Mouse (Mus musculus): ENCODE data around the gene Nutm1. TPM values are rescaled to one million over a fixed set of nuclear protein-coding genes. Genes with fewer than 3 reads are reported as not detected.

Gene Nutm1
- not detected in 2 replicates for polyA plus RNA-seq (2012; rRNA removed)

DNA sequence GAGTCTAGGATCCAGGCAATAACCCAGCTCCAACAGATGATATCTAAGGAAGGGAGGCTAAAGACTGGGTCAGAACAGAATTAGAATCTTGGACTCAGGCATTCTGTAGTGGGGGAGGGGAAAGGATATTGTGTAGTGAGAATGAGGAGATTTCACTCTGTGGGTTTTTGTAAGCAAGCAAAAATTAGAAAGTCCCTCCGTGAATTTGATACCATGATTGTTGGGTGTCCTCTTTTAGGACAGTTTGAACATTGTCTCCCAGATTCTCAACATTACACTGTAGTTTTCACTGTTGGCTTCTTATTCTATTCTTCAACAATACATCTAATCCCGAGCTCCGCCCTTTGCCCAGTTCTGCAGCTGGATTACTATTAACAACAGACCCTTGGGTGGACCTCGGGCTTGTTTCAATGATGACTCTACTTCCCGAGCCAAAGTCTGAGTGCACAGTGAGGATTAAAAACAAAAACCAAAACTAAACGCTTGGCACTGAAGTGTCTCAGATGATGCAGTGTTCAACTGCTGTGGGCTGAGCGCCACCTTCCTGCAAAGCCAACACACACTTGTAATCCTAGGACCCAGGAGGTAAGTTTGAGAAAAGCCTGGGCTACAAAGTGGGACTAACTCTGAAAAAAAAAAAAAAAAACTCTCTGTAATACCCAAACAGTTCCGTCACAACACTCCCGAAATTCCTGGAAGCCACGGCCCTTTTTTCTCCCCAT, at the start of gene Nutm1:
Gene Nutm1 (minus strand): TSS at position 51 of the 722 bp plus-strand sequence.

DNA sequence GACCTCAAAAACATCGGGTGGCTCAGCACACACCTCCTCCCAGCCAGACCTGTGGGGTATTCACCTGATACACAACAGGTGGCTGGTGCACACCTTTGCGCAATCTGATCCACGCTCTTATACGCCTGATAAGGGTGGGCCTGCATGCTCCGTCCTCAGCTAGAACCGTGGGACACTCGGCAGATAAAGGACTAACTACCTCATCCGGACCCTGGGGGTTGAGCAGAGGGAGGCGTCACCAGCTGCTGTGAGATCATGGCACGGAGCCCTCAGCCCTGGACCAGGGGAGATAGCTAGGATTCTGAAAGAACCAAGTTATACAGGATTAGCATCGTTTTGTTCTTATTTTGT, 7.1 kb upstream of the Nutm1 start, which contains the start of gene Gm21985:
Gene Gm21985 (plus strand): TSS at position 73 of the 351 bp plus-strand sequence.

DNA sequence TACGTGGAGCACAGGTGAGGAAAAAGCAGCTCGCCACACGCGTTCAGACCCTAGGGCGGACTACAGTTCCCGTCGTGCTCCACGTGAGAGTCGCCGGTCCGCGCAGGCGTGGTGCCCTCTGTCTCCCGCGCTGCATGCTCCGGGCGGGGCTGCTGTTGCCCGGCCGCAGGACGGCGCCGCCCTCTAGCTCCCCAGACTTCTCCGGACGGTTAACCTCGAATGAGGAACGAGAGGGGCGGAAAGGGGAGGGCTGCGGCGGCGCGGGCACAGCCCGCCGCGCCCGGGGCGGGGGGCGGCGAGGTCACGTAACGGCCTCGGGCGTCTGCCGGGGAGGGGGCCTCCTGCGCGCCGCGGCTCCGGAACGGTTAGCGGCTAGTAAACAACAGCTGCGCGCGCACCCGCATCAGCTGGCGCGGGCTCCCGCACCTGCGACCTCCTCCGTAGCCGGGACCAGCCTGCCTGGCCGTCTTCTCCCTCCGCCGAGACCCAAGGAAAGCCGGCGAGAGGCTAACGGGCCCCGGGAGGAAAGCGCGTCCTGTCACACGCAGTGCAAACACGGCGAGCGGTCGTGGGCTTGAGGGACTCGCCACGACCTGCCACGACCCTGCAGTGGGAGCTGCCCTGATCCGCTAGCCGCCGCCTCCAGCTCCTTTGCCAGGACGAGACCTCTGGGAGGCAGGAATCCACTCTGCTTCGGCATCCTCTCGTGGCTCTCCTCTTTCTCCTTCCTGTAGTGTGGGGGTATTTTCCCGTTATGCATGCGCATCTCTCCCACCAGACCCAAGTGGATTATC, 6.6 kb upstream of the Nutm1 start, which contains the start of gene Slc12a6:
Gene Slc12a6 (plus strand): TSS at position 378 of the 794 bp plus-strand sequence.

DNA sequence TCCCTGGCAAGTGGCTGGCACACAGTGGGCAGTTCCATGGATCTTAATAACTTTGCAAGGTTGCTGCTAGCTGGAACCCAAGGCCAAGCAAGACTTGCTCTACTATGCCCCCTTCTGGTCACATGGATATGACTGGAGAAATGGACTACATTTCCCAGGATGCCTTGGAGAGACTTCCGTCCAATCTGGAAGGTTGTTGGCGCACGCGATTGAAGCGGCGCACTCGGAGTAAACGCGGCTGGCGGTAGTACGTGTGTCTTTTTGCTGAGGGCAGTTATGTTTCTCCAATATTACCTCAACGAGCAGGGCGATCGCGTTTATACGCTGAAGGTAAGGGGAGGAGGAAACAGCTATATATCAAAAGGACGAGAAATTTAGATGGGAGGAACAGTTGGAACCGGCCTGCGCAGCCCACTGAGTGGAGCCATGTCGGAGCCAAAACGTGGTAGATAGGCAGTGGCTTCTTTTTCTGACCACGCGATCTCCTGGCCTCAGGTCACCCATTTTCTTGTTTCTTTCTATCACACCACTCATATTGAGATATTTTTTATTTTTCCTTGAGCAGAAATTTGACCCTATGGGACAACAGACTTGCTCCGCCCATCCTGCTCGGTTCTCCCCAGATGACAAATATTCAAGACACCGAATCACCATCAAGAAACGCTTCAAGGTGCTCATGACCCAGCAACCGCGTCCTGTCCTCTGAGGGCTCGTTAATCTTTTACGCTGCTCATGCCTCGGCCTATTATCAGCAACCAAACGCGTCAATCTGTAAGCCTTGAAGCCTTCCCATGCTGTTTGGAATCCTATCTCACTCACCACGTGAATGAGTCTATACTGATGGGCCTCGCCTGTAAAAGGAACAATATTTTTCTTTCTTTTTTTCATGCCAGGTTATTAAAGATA, 2.9 kb upstream of the Nutm1 start, which contains the start of gene Nop10:
Gene Nop10 (plus strand): TSS at position 179 of the 906 bp plus-strand sequence.

DNA sequence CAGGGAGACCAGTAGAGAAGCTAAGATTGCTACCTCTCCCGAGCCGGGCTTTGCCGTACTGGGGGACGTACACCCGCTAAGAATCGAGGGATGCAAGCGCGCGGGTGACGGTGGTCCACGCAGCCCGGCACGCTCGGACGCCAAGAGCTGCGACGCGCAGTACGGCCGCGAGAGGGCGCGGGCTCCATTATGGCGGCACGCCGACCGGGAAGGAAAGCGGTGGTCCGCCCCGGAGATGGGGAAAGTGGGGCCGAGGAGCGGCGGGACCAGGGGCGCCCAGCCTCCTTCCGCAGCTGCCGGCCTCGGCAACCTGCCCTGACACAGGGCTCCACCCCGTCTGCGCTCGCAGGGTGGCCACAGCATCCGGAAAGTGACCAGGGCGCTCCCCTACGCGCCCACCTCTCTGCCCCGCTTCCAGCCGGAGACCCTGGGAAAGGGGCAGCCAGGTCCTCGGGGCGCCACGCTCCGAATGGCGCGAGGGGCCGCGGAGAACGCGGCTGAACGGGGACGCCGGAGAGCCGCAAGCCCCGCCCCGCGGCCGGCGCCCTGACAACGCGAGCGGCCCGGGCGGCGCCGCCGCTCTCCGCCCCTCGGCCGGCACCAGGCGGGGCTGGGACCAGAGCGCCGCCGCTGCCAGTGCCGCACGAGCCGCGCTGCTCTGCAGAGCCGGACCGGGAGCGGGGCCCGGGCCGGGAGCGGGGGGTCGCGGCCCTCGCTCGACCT, 19.7 kb downstream of the Nutm1 start, which contains the start of gene Lpcat4:
Gene Lpcat4 (plus strand): TSS at position 257 of the 723 bp plus-strand sequence.

Other genes with a start within 250 kb of the Nutm1 start
- gene Olfr1310, start 246.6 kb downstream of the Nutm1 start, polyA plus RNA-seq (2012; rRNA removed): not detected in 2 replicates
- not detected in 2 replicates for gene Olfr1311, start 234.9 kb downstream of the Nutm1 start, polyA plus RNA-seq (2012; rRNA removed)
- gene Olfr1312, start 209.1 kb downstream of the Nutm1 start, polyA plus RNA-seq (2012; rRNA removed): not detected in 2 replicates
- not detected in 2 replicates for gene Olfr1313, start 181.4 kb downstream of the Nutm1 start, polyA plus RNA-seq (2012; rRNA removed)
- not detected in 2 replicates for gene Olfr1314, start 162.5 kb downstream of the Nutm1 start, polyA plus RNA-seq (2012; rRNA removed)
- gene Olfr1315-ps1, start 143.9 kb downstream of the Nutm1 start, polyA plus RNA-seq (2012; rRNA removed): not detected in 2 replicates
- gene Olfr1316, start 124.3 kb downstream of the Nutm1 start, polyA plus RNA-seq (2012; rRNA removed): not detected in 2 replicates
- gene Olfr1317, start 119.0 kb downstream of the Nutm1 start, polyA plus RNA-seq (2012; rRNA removed): not detected in 2 replicates
- gene Olfr1318, start 105.1 kb downstream of the Nutm1 start, polyA plus RNA-seq (2012; rRNA removed): not detected in 2 replicates
- gene Lpcat4, start 19.8 kb downstream of the Nutm1 start, polyA plus RNA-seq (2012; rRNA removed): 3.2 and 3.9 TPM in 2 replicates
- gene Nop10, start 2.6 kb upstream of the Nutm1 start, polyA plus RNA-seq (2012; rRNA removed): 87.3 and 103 TPM in 2 replicates
- 11.2 and 12.0 TPM in 2 replicates for gene Slc12a6, start 6.5 kb upstream of the Nutm1 start, polyA plus RNA-seq (2012; rRNA removed)
- 0.02 TPM in 1 of 2 replicates, not detected in the other for gene Gm21985, start 7.0 kb upstream of the Nutm1 start, polyA plus RNA-seq (2012; rRNA removed)
- gene Emc4, start 108.7 kb upstream of the Nutm1 start, polyA plus RNA-seq (2012; rRNA removed): 42.2 and 43.2 TPM in 2 replicates
- 4.6 and 5.0 TPM in 2 replicates for gene Katnbl1, start 119.9 kb upstream of the Nutm1 start, polyA plus RNA-seq (2012; rRNA removed)
- 7.9 TPM in 2 replicates for gene Emc7, start 195.7 kb upstream of the Nutm1 start, polyA plus RNA-seq (2012; rRNA removed)
- not detected in 2 replicates for gene Chrm5, start 221.5 kb upstream of the Nutm1 start, polyA plus RNA-seq (2012; rRNA removed)
- gene Aven, start 233.7 kb upstream of the Nutm1 start, polyA plus RNA-seq (2012; rRNA removed): 5.4 and 6.0 TPM in 2 replicates